Mouse (Mus musculus): ENCODE results near the gene Megf8.

Megf8 gene

GRCm38 (mm10) chr7:25401551-25401950 is 84.6 kb downstream of the Megf8 start:
- in situ Hi-C loops (cut with MseI, MboI): no loop called here

GRCm38 (mm10) chr7:25401986-25402385 is 85.0 kb downstream of the Megf8 start:
- in situ Hi-C loops (cut with MseI, MboI): no loop called here

GRCm38 (mm10) chr7:25402671-25403101 is 85.7 kb downstream of the Megf8 start:
- in situ Hi-C loops (cut with MseI, MboI): no loop called here

GRCm38 (mm10) chr7:25406468-25406867 is 89.5 kb downstream of the Megf8 start:
- in situ Hi-C loops (cut with MseI, MboI): no loop called here

GRCm38 (mm10) chr7:25409114-25409760 is 92.3 kb downstream of the Megf8 start:
- in situ Hi-C loops (cut with MseI, MboI): no loop called here

GRCm38 (mm10) chr7:25410969-25411615 is 94.1 kb downstream of the Megf8 start:
- in situ Hi-C loops (cut with MseI, MboI): no loop called here

- in situ Hi-C loops (cut with MseI, MboI): no loop called here
Measured at GRCm38 (mm10) chr7:25411861-25412260, 94.9 kb downstream of the Megf8 start.

- in situ Hi-C loops (cut with MseI, MboI): no loop called here
Measured at GRCm38 (mm10) chr7:25412833-25413441, 96.0 kb downstream of the Megf8 start, which contains the start of gene Cxcl17. Cxcl17 (minus strand) TSS chr7:25412886.

Measured in mouse trophoblast stem cell (cell line).